Mouse (Mus musculus): ENCODE results near the gene Hcrtr2.

The Hcrtr2 gene

GRCm38 (mm10) chr9:76235945-76236503 is 87.6 kb downstream of the Hcrtr2 start:
- in situ Hi-C loops (cut with MboI, MseI): no loop called here

- in situ Hi-C loops (cut with MboI, MseI): no loop called here
Measured at GRCm38 (mm10) chr9:76234899-76235298, 88.8 kb downstream of the Hcrtr2 start.

- in situ Hi-C loops (cut with MboI, MseI): no loop called here
Measured at GRCm38 (mm10) chr9:76230400-76230799, 93.3 kb downstream of the Hcrtr2 start.

GRCm38 (mm10) chr9:76217178-76217975 is 106.3 kb downstream of the Hcrtr2 start:
- in situ Hi-C loops (cut with MboI, MseI): no loop called here

- in situ Hi-C loops (cut with MboI, MseI): no loop called here
Measured at GRCm38 (mm10) chr9:76214678-76215077, 109.0 kb downstream of the Hcrtr2 start.

- in situ Hi-C loops (cut with MboI, MseI): no loop called here
Measured at GRCm38 (mm10) chr9:76213557-76213956, 110.1 kb downstream of the Hcrtr2 start, which contains the start of gene Gfral. TSS of gene Gfral (minus strand) at chr9:76213657.

GRCm38 (mm10) chr9:76196917-76197316 is 126.7 kb downstream of the Hcrtr2 start:
- in situ Hi-C loops (cut with MboI, MseI): no loop called here

- in situ Hi-C loops (cut with MboI, MseI): no loop called here
Measured at GRCm38 (mm10) chr9:76179221-76179620, 144.4 kb downstream of the Hcrtr2 start.

Data from T-helper 1 cell (primary cell).